Mouse (Mus musculus) testis, adult 2 months (tissue): ENCODE measurements at regions not wholly inside any gene's neighbourhood (a gene's known extent, or its start where the extent isn't known, plus 50 kb on each side); places are given as distances from the start of the nearest gene placed in this dataset.

Experiments
- H3K27ac ChIP-seq: fragments of 200-500 bp; 2 replicates; pipeline ENCODE4 v1.5.1; 2012; ENCODE audit warnings: low read depth, low read length; ENCODE audit not compliant: control insufficient read depth, insufficient read depth
- H3K27me3 ChIP-seq: fragments of 200-500 bp; 2 replicates; pipeline ENCODE4 v1.6.1; 2012; ENCODE audit warnings: mild to moderate bottlenecking, low read length, moderate library complexity; ENCODE audit not compliant: control insufficient read depth, insufficient read depth
- H3K36me3 ChIP-seq: fragments of 200-500 bp; 2 replicates; pipeline ENCODE4 v1.6.1; 2012; ENCODE audit warnings: mild to moderate bottlenecking, low read length; ENCODE audit not compliant: control insufficient read depth, insufficient read depth
- H3K4me1 ChIP-seq: fragments of 200-500 bp; 2 replicates; pipeline ENCODE4 v1.6.1; 2012; ENCODE audit warnings: low read length; ENCODE audit not compliant: control insufficient read depth, insufficient read depth
- H3K4me3 ChIP-seq: fragments of 200-500 bp; 2 replicates; pipeline ENCODE4 v1.5.1; 2012; ENCODE audit warnings: low read depth, mild to moderate bottlenecking, low read length, moderate library complexity, mixed read lengths; ENCODE audit not compliant: control insufficient read depth
- CTCF ChIP-seq: fragments of 200-500 bp; IDR thresholded peaks from 2 replicates; pipeline ENCODE4 v1.5.1; 2012; ENCODE audit warnings: low read depth, mild to moderate bottlenecking, inconsistent platforms, low read length, moderate library complexity; ENCODE audit not compliant: control insufficient read depth, insufficient read depth, insufficient replicate concordance
- POLR2A ChIP-seq: fragments of 200-500 bp; IDR thresholded peaks from 2 replicates; pipeline ENCODE4 v1.6.1; 2012; ENCODE audit warnings: low read depth, mild to moderate bottlenecking, inconsistent platforms, low read length, moderate library complexity; ENCODE audit not compliant: control insufficient read depth

DNA sequence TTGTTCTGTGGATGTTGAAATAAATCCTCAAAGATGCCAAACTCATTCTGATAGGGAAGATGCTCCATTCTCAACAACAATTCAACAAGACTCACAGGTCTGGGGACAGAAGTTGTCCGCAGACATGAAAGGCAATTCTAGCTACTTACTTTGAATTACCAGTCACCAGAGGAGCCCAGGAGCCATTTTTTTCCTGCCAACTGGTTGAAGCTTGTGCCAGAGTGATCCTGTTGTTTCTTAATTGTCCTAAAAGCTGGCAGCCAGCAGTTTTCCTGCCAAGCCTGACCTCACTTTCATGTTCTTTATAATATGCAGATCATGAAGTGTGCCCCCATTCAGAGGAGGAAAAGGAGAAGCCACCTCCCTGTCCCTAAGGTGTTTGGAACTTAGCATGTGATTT is 110.0 kb upstream of the Ankrd1 start:
- Histone ChIP-seq H3K36me3 (no peaks in the 10 kb centered on the region), H3K4me1 (no peaks in the 10 kb centered on the region), H3K4me3 (no peak overlapping the region), H3K27me3 (no peaks in the 10 kb centered on the region), H3K27ac (no peak overlapping the region)
- no peak for TF ChIP-seq POLR2A
- no peak for TF ChIP-seq CTCF

DNA sequence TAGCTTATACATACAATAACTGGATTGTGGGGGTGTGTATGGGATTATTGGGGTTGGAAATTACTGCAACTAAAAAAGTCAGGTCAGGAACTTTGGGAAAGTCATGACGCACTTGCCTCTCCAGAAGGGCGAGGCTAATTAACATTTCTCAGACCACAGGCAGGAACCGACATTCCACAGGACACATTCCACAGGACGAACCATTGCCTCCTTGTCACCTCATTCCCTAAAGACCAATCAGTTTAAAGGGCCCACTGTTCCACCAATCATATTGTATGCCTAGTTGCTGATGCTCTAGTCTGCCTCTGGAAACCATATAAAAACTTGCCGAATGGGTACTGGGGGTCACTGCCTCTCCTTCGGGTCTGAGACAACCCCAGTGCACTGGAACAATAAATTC is 113.0 kb upstream of the Pcgf5 start:
- Histone ChIP-seq H3K27me3 (no peaks in the 10 kb centered on the region), H3K4me1 (no peaks in the 10 kb centered on the region), H3K4me3 (no peak overlapping the region), H3K36me3 (no peaks in the 10 kb centered on the region), H3K27ac (no peak overlapping the region)
- TF ChIP-seq POLR2A (no peak), CTCF (no peak)

DNA sequence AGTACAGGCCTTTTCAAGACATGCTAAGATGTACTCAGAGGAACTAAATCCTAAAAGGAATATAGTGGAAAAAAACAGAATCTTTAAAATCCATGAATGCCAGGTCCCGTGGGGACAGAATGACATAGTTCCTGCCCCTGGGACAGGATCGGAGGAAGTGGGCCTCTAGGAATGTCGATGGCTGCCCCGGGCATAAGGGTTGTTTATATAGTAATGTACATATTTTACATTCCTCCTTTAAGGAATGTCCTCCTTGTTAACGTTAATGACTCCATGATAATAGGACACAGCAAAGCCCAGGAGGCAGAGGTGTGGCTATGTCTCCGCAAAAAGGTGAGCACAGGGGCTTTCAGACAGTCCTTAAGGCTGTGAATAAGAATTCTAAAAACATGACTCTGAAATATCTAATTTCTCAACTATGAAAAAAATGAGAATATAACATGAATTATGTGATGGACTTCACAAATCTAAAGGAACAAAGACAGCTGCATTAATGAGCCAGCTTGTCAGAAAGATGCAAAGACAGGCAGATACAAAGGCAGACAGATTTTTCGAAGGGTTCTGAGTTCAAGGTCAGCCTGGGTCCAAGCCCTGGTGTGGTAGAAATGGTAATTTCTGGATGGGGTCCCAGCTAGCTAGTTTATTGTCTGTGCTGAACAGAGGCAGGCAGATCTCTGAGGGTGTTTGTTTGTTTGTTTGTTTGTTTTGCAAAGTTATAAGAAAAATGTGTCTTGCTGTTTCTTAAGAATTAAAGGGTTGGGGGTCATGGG is 111.3 kb upstream of the Pcgf5 start:
- TF ChIP-seq POLR2A (no peak), CTCF (no peak)
- Histone ChIP-seq H3K4me3 (no peak overlapping the region), H3K36me3 (no peaks in the 10 kb centered on the region), H3K27ac (no peak overlapping the region), H3K4me1 (no peaks in the 10 kb centered on the region), H3K27me3 (no peaks in the 10 kb centered on the region)

DNA sequence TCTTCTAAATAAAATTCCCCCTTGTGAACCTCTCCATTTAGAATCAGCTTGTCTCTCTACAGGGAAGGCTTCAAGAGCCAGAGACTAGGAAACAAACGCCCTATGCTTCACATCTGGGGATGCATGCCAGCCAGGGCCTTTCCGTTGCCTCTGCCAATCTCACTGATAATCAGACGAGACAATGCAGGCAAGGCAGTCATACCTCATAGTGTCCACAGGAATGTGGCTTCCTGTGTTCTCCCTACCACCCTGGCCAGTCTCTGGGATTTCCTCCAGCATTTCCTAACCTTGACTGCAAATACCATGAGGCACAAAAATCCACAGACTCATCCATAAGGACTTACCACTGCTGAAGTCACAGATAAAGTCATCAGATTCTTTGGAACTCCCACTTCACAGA is 110.4 kb upstream of the Pcgf5 start:
- Histone ChIP-seq H3K27me3 (no peaks in the 10 kb centered on the region), H3K4me3 (no peak overlapping the region), H3K36me3 (no peaks in the 10 kb centered on the region), H3K4me1 (no peaks in the 10 kb centered on the region), H3K27ac (no peak overlapping the region)
- TF ChIP-seq POLR2A: no peak
- TF ChIP-seq CTCF: no peak

DNA sequence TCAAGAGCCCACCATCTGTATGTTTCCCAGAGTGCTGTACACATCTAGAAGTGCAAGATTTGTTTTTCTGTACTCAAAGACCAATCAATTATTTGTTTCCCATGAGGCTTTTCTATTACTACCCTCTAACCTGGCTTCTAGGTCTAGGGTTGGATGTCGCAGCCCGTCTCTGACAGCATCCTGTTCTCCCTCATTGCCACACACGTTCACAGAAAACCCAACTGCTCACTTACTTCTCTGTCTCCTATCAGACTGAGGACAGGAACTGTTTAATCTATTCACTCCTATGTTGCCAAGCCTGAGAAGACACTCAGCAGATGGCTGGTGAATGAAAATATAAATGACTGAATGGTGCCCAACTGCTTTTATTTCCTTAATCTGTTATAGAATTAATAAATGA is 109.6 kb upstream of the Pcgf5 start:
- Histone ChIP-seq H3K36me3 (no peaks in the 10 kb centered on the region), H3K4me3 (no peak overlapping the region), H3K27ac (no peak overlapping the region), H3K27me3 (no peaks in the 10 kb centered on the region), H3K4me1 (no peaks in the 10 kb centered on the region)
- no peak for TF ChIP-seq CTCF
- TF ChIP-seq POLR2A: no peak

DNA sequence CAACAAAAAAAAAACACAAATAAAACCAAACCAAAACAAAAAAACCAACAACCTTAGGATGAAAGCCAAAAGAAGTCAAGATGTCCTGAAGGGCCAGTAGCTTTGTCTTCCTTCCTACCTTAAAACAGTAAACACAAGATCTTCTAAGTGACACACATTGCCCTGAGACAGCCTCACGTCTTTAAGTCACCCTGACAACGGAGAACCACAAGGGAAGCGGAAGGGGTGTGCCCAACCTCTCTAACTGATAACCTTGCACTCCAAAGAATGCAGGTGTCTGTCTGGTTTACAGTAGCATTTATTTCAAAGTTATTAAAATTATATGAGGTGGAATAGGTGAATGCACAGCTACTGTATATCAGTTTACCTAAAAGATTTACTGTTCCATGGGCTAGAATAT is 105.7 kb upstream of the Pcgf5 start:
- Histone ChIP-seq H3K36me3 (no peaks in the 10 kb centered on the region), H3K4me3 (no peak overlapping the region), H3K27ac (no peak overlapping the region), H3K4me1 (no peaks in the 10 kb centered on the region), H3K27me3 (no peaks in the 10 kb centered on the region)
- TF ChIP-seq POLR2A (no peak), CTCF (no peak)

DNA sequence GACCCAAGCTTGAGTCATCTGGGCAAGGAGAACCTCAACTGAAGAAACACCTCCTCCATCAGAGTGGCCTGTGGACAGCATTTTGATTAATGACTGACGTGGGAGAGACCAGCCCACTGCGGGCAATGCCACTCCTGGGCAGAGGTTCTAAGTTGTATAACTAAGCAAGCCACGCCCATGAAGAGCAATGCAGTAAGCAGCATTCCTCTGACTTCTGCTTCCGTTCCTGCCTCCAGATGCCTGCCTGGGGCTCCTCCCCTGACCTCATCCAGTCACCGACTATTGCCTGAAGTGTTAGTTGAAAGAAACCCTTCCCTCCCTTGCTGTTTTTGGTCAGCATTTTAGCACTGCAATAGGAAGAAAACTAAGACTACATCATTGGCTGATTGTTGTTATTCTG is 105.2 kb upstream of the Pcgf5 start:
- H3K27me3 ChIP-seq: no peaks in the 10 kb centered on the region
- H3K4me1 ChIP-seq: no peaks in the 10 kb centered on the region
- no peaks in the 10 kb centered on the region for H3K36me3 ChIP-seq
- TF ChIP-seq CTCF: no peak
- no peak for TF ChIP-seq POLR2A
- H3K27ac ChIP-seq: no peak overlapping the region
- H3K4me3 ChIP-seq: no peak overlapping the region
